Comparison of ENCODE assay signal across 26 mouse cellular contexts in the genomic region with DNA sequence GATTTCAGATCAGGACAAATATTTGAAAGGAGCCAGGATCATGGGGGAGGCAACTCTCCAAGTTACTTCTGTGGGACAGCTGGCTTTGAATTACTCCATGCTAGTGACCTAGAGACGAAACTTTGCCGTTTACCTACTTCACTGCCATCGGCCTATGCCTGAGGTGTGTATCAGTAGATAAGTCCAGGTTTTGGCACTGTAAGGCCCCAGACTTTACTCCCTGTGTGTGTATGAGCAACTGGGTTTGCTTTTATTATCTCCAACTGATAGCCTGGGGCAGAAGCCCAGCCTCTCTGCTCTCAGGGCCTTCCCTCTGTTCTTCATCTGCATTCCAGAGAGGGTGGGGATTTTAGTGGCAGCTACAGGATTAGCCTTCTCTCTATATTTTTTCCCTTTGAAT.
DNase-seq lines count a peak whose midpoint lies in the region; ATAC-seq lines count a peak whose summit lies in the region.
"Had no signal": no experiment of that assay in that cellular context is flagged by ENCODE, and none has a peak within 500 bp of the region (broad histone marks: within the 10 kb centered on the region; RNA-seq: fewer than 3 reads in every experiment).

No protein-coding gene starts in this region.

- H3K9ac ChIP-seq in midbrain, embryonic 11.5 days (ENCODE audit: low read length): no peak overlapping the region
- no peak overlapping the region for H3K9ac ChIP-seq in midbrain, embryonic 14.5 days (replicated peaks; ENCODE audit: low read length)
- H3K9ac ChIP-seq in intestine, embryonic 16.5 days (ENCODE audit: low read depth, low read length): no peak overlapping the region
- no peak overlapping the region for H3K9ac ChIP-seq in stomach, embryonic 15.5 days
- no peak overlapping the region for H3K9ac ChIP-seq in heart, embryonic 12.5 days
- H3K9ac ChIP-seq: forebrain, embryonic 13.5 days; heart, embryonic 15.5 days; hindbrain, embryonic 13.5 days had no signal

- no peaks in the 10 kb centered on the region for H3K27me3 ChIP-seq in midbrain, embryonic 11.5 days (ENCODE audit: control insufficient read depth, insufficient read depth, low read length)
- H3K27me3 ChIP-seq in midbrain, embryonic 14.5 days (ENCODE audit: control insufficient read depth, insufficient read depth, low read length): no peaks in the 10 kb centered on the region
- H3K27me3 ChIP-seq in intestine, embryonic 16.5 days (replicated peaks; ENCODE audit: control insufficient read depth, insufficient read depth, low read length): no peaks in the 10 kb centered on the region
- no peaks in the 10 kb centered on the region for H3K27me3 ChIP-seq in stomach, embryonic 15.5 days (replicated peaks)
- H3K27me3 ChIP-seq in heart, embryonic 12.5 days (replicated peaks): peaks cover 12% of the 10 kb centered on the region; the same call in 1 of the 2 replicates
- H3K27me3 ChIP-seq: forebrain, embryonic 13.5 days; heart, embryonic 15.5 days; hindbrain, embryonic 13.5 days; Patski had no signal

- H3K36me3 ChIP-seq in midbrain, embryonic 11.5 days (ENCODE audit: control insufficient read depth, insufficient read depth, low read length): no peaks in the 10 kb centered on the region
- no peaks in the 10 kb centered on the region for H3K36me3 ChIP-seq in midbrain, embryonic 14.5 days (ENCODE audit: control insufficient read depth, insufficient read depth, low read length)
- H3K36me3 ChIP-seq in intestine, embryonic 16.5 days (ENCODE audit: control insufficient read depth, insufficient read depth, low read length): no peaks in the 10 kb centered on the region
- H3K36me3 ChIP-seq in stomach, embryonic 15.5 days: no peaks in the 10 kb centered on the region
- H3K36me3 ChIP-seq in heart, embryonic 12.5 days: no peaks in the 10 kb centered on the region
- H3K36me3 ChIP-seq: forebrain, embryonic 10.5 days; G1E; heart, embryonic 15.5 days; hindbrain, embryonic 10.5 days; hindbrain, embryonic 13.5 days had no signal

- H3K4me3 ChIP-seq in midbrain, embryonic 11.5 days (ENCODE audit: low read depth, low read length): no peak overlapping the region
- H3K4me3 ChIP-seq in midbrain, embryonic 14.5 days (replicated peaks; ENCODE audit: low read depth, low read length): no peak overlapping the region
- no peak overlapping the region for H3K4me3 ChIP-seq in intestine, embryonic 16.5 days (ENCODE audit: low read length)
- no peak overlapping the region for H3K4me3 ChIP-seq in stomach, embryonic 15.5 days (replicated peaks)
- no peak overlapping the region for H3K4me3 ChIP-seq in heart, embryonic 12.5 days
- H3K4me3 ChIP-seq: forebrain, embryonic 10.5 days; forebrain, embryonic 13.5 days; heart, embryonic 15.5 days; hindbrain, embryonic 10.5 days; hindbrain, embryonic 13.5 days had no signal

- no peak overlapping the region for H3K27ac ChIP-seq in midbrain, embryonic 11.5 days (ENCODE audit: low read depth, low read length)
- H3K27ac ChIP-seq in midbrain, embryonic 14.5 days (replicated peaks; ENCODE audit: low read depth, low read length): no peak overlapping the region
- no peak overlapping the region for H3K27ac ChIP-seq in intestine, embryonic 16.5 days (ENCODE audit: low read length)
- no peak overlapping the region for H3K27ac ChIP-seq in stomach, embryonic 15.5 days
- no peak overlapping the region for H3K27ac ChIP-seq in heart, embryonic 12.5 days (ENCODE audit: poor library complexity, severe bottlenecking)
- H3K27ac ChIP-seq: forebrain, embryonic 10.5 days; forebrain, embryonic 13.5 days; heart, embryonic 15.5 days; hindbrain, embryonic 10.5 days; hindbrain, embryonic 13.5 days had no signal

- no peaks in the 10 kb centered on the region for H3K4me1 ChIP-seq in midbrain, embryonic 11.5 days (ENCODE audit: control insufficient read depth, insufficient read depth, low read length)
- H3K4me1 ChIP-seq in midbrain, embryonic 14.5 days (ENCODE audit: control insufficient read depth, insufficient read depth, low read length): no peaks in the 10 kb centered on the region
- H3K4me1 ChIP-seq in intestine, embryonic 16.5 days (ENCODE audit: control insufficient read depth, insufficient read depth, low read length): no peaks in the 10 kb centered on the region
- no peaks in the 10 kb centered on the region for H3K4me1 ChIP-seq in stomach, embryonic 15.5 days
- no peaks in the 10 kb centered on the region for H3K4me1 ChIP-seq in heart, embryonic 12.5 days (replicated peaks)
- H3K4me1 ChIP-seq: heart, embryonic 15.5 days; hindbrain, embryonic 13.5 days had no signal

- ATAC-seq in midbrain, embryonic 11.5 days (ENCODE audit: low FRiP score): no peak
- ATAC-seq in midbrain, embryonic 14.5 days (ENCODE audit: low FRiP score, low TSS enrichment): no peak
- peak; percentile 60 for ATAC-seq in intestine, embryonic 16.5 days
- ATAC-seq in stomach, embryonic 15.5 days (ENCODE audit: insufficient read depth, low FRiP score, low read depth): peak; percentile 68
- ATAC-seq in heart, embryonic 12.5 days (ENCODE audit: insufficient number of reproducible peaks, low FRiP score): no peak
- ATAC-seq: forebrain, embryonic 13.5 days; forebrain, embryonic 16.5 days; hindbrain, embryonic 16.5 days; Patski had no signal

- 89% methylated on average over 3 of the region's 3 CpGs for WGBS in midbrain, embryonic 11.5 days
- WGBS in midbrain, embryonic 14.5 days: 96% methylated on average over 3 of the region's 3 CpGs
- 58% methylated on average over 3 of the region's 3 CpGs for WGBS in intestine, embryonic 16.5 days
- 67% methylated on average over 3 of the region's 3 CpGs for WGBS in stomach, embryonic 15.5 days
- WGBS in heart, embryonic 12.5 days: 60% methylated on average over 3 of the region's 3 CpGs

- H3K9me3 ChIP-seq in midbrain, embryonic 11.5 days (ENCODE audit: control insufficient read depth, low read length): no peaks in the 10 kb centered on the region
- no peaks in the 10 kb centered on the region for H3K9me3 ChIP-seq in midbrain, embryonic 14.5 days (ENCODE audit: control insufficient read depth, low read length)
- H3K9me3 ChIP-seq in intestine, embryonic 16.5 days (ENCODE audit: control insufficient read depth, low read length): no peaks in the 10 kb centered on the region
- H3K9me3 ChIP-seq in stomach, embryonic 15.5 days: no peaks in the 10 kb centered on the region
- H3K9me3 ChIP-seq in heart, embryonic 12.5 days (replicated peaks): no peaks in the 10 kb centered on the region
- H3K9me3 ChIP-seq: forebrain, embryonic 10.5 days; forebrain, embryonic 13.5 days; heart, embryonic 15.5 days; hindbrain, embryonic 10.5 days; hindbrain, embryonic 13.5 days had no signal

- peak; percentile 31 for DNase-seq in midbrain, embryonic 11.5 days (ENCODE audit: low spot score, missing footprints)
- no peak for DNase-seq in midbrain, embryonic 14.5 days
- no peak for DNase-seq in right cerebral cortex, postnatal 4 days
- DNase-seq: adrenal gland, postnatal 10 days; adrenal gland, postnatal 36 days; B cell, adult 2 months; cerebellum, adult 18-20 months; cerebellum, adult 9-10 months; cerebellum, postnatal 14 days; gastrocnemius, postnatal 14 days; heart, adult 11 months; heart, postnatal 10 days; heart, postnatal 36 days had no signal

- no peak overlapping the region for H3K4me2 ChIP-seq in midbrain, embryonic 11.5 days
- H3K4me2 ChIP-seq in midbrain, embryonic 14.5 days (ENCODE audit: low read length): no peak overlapping the region
- H3K4me2 ChIP-seq in intestine, embryonic 16.5 days (ENCODE audit: low read depth, low read length): no peak overlapping the region
- H3K4me2 ChIP-seq in stomach, embryonic 15.5 days: no peak overlapping the region
- no peak overlapping the region for H3K4me2 ChIP-seq in heart, embryonic 12.5 days
- H3K4me2 ChIP-seq: forebrain, embryonic 13.5 days; heart, embryonic 11.5 days; heart, embryonic 15.5 days; hindbrain, embryonic 13.5 days had no signal

Comparison
In these comparisons a context has a peak if more than half of its experiments do, and no peak if none do; other contexts are left out.
1. ATAC-seq: peak in intestine, embryonic 16.5 days (single experiment) and stomach, embryonic 15.5 days (single experiment); none in midbrain, embryonic 11.5 days (single experiment), midbrain, embryonic 14.5 days (single experiment) and heart, embryonic 12.5 days (single experiment).